Mouse (Mus musculus) MEL (cell line): ENCODE results near the gene Ppp1r15b. TPM values are rescaled to one million over a fixed set of nuclear protein-coding genes. Genes with fewer than 3 reads are reported as not detected.

Source experiments
- DNase-seq: peaks from one replicate; pipeline ENCODE4 v3.0.0; 2011; ENCODE audit warnings: low read depth, low spot score
- H3K27ac ChIP-seq: 2 replicates; pipeline ENCODE4 v1.5.1; 2012; ENCODE audit warnings: low read depth, mild to moderate bottlenecking, control low read depth, low read length, moderate library complexity; ENCODE audit not compliant: control insufficient read depth
- H3K27me3 ChIP-seq, 2 experiments: fragments of 150-350 bp in 1 of 2; sonication (generic) in 1 of 2; 2 replicates each; pipeline ENCODE4 v1.6.1; 2012; ENCODE audit warnings: low read length in 2 of 2, mild to moderate bottlenecking in 2 of 2, improper control_type of control experiment in 1 of 2, moderate library complexity in 1 of 2; ENCODE audit not compliant: insufficient read depth in 2 of 2, control insufficient read depth in 1 of 2
- H3K36me3 ChIP-seq, 2 experiments: 2 replicates each; pipeline ENCODE4 v1.6.1; 2012 to 2014; ENCODE audit warnings: low read length in 2 of 2, improper control_type of control experiment in 1 of 2, inconsistent platforms in 1 of 2, mild to moderate bottlenecking in 1 of 2; ENCODE audit not compliant: insufficient read depth in 2 of 2, control insufficient read depth in 1 of 2
- H3K4me1 ChIP-seq, 2 experiments: fragments of 150-350 bp in 1 of 2; sonication (generic) in 1 of 2; 2 replicates each; pipeline ENCODE4 v1.6.1; 2012; ENCODE audit warnings: low read length in 2 of 2, improper control_type of control experiment in 1 of 2, mild to moderate bottlenecking in 1 of 2; ENCODE audit not compliant: insufficient read depth in 2 of 2, control insufficient read depth in 1 of 2
- H3K4me3 ChIP-seq, 2 experiments: fragments of 150-350 bp in 1 of 2; sonication (generic) in 1 of 2; 2 replicates each; pipeline ENCODE4 v1.5.1; 2012; ENCODE audit warnings: low read depth in 2 of 2, low read length in 2 of 2, mild to moderate bottlenecking in 2 of 2, moderate library complexity in 2 of 2, control low read depth in 1 of 2, improper control_type of control experiment in 1 of 2; ENCODE audit not compliant: control insufficient read depth in 1 of 2, insufficient read depth in 1 of 2
- H3K79me2 ChIP-seq: 2 replicates; pipeline ENCODE4 v1.6.1; 2012; ENCODE audit warnings: mild to moderate bottlenecking, low read length, moderate library complexity; ENCODE audit not compliant: control insufficient read depth, poor library complexity, insufficient read depth
- H3K9ac ChIP-seq: 2 replicates; pipeline ENCODE4 v1.6.1; 2012; ENCODE audit warnings: low read depth, mild to moderate bottlenecking, control low read depth, low read length, moderate library complexity; ENCODE audit not compliant: control insufficient read depth, poor library complexity, severe bottlenecking
- H3K9me3 ChIP-seq: fragments of 150-350 bp; sonication (generic); replicated peaks from 2 replicates; pipeline ENCODE4 v1.6.1; 2012; ENCODE audit warnings: mild to moderate bottlenecking, low read length, improper control_type of control experiment, moderate library complexity; ENCODE audit not compliant: insufficient read depth
- BHLHE40 ChIP-seq: IDR thresholded peaks from 2 replicates; pipeline ENCODE4 v1.6.1; 2012; ENCODE audit warnings: low read depth, mild to moderate bottlenecking, inconsistent platforms, low read length, improper control_type of control experiment, borderline replicate concordance
- CHD1 ChIP-seq: IDR thresholded peaks from 2 replicates; pipeline ENCODE4 v1.6.1; 2012; ENCODE audit warnings: low read depth, mild to moderate bottlenecking, inconsistent platforms, low read length, improper control_type of control experiment
- EP300 ChIP-seq, 2 experiments: IDR thresholded peaks; 2 replicates each; pipeline ENCODE4 v1.6.1; 2011; ENCODE audit warnings: improper control_type of control experiment in 2 of 2, low read length in 2 of 2, low read depth in 1 of 2, mild to moderate bottlenecking in 1 of 2
- ETS1 ChIP-seq: IDR thresholded peaks from 2 replicates; pipeline ENCODE4 v1.6.1; 2012; ENCODE audit warnings: low read depth, mild to moderate bottlenecking, inconsistent platforms, low read length, improper control_type of control experiment, moderate library complexity
- GATA1 ChIP-seq: IDR thresholded peaks from 2 replicates; pipeline ENCODE4 v1.6.1; 2011; ENCODE audit warnings: low read depth, low read length, improper control_type of control experiment
- MAFK ChIP-seq: IDR thresholded peaks from 2 replicates; pipeline ENCODE4 v1.6.1; 2011; ENCODE audit warnings: low read depth, mild to moderate bottlenecking, low read length, improper control_type of control experiment, borderline replicate concordance
- MAX ChIP-seq: IDR thresholded peaks from 2 replicates; pipeline ENCODE4 v1.6.1; 2011; ENCODE audit warnings: low read length, improper control_type of control experiment
- MAZ ChIP-seq: IDR thresholded peaks from 2 replicates; pipeline ENCODE4 v1.6.1; 2012; ENCODE audit warnings: low read depth, mild to moderate bottlenecking, inconsistent platforms, low read length, improper control_type of control experiment
- MEF2A ChIP-seq: IDR thresholded peaks from 2 replicates; pipeline ENCODE4 v1.6.1; 2014; ENCODE audit warnings: low read depth, mild to moderate bottlenecking, inconsistent platforms, low read length, improper control_type of control experiment; ENCODE audit not compliant: poor library complexity, insufficient replicate concordance, severe bottlenecking; ENCODE audit errors: extremely low read depth
- MXI1 ChIP-seq: IDR thresholded peaks from 2 replicates; pipeline ENCODE4 v1.6.1; 2011; ENCODE audit warnings: mild to moderate bottlenecking, low read depth, low read length, improper control_type of control experiment
- MYB ChIP-seq: IDR thresholded peaks from 2 replicates; pipeline ENCODE4 v1.6.1; 2011; ENCODE audit warnings: mild to moderate bottlenecking, low read depth, low read length, improper control_type of control experiment
- MYC ChIP-seq: IDR thresholded peaks from 2 replicates; pipeline ENCODE4 v1.6.1; 2011; ENCODE audit warnings: low read depth, mild to moderate bottlenecking, low read length, improper control_type of control experiment, moderate library complexity
- NRF1 ChIP-seq: IDR thresholded peaks from 2 replicates; pipeline ENCODE4 v1.6.1; 2014; ENCODE audit warnings: low read depth, mild to moderate bottlenecking, inconsistent platforms, low read length, improper control_type of control experiment, moderate library complexity; ENCODE audit not compliant: poor library complexity, insufficient read depth, severe bottlenecking
- POLR2A ChIP-seq, 2 experiments: IDR thresholded peaks; 2 replicates each; pipeline ENCODE4 v1.6.1; 2011 to 2012; ENCODE audit warnings: low read length in 2 of 2, mild to moderate bottlenecking in 2 of 2, control low read depth in 1 of 2, improper control_type of control experiment in 1 of 2, low read depth in 1 of 2, moderate library complexity in 1 of 2; ENCODE audit not compliant: control insufficient read depth in 1 of 2, insufficient read depth in 1 of 2, poor library complexity in 1 of 2
- RCOR1 ChIP-seq: IDR thresholded peaks from 2 replicates; pipeline ENCODE4 v1.6.1; 2012; ENCODE audit warnings: low read depth, mild to moderate bottlenecking, inconsistent platforms, low read length, improper control_type of control experiment
- SIN3A ChIP-seq: IDR thresholded peaks from 2 replicates; pipeline ENCODE4 v1.6.1; 2012; ENCODE audit warnings: low read length, improper control_type of control experiment, inconsistent platforms
- SMC3 ChIP-seq: IDR thresholded peaks from 2 replicates; pipeline ENCODE4 v1.6.1; 2011; ENCODE audit warnings: low read depth, low read length, improper control_type of control experiment
- TAL1 ChIP-seq: IDR thresholded peaks from 2 replicates; pipeline ENCODE4 v1.6.1; 2012; ENCODE audit warnings: mild to moderate bottlenecking, inconsistent platforms, low read length, moderate library complexity, mixed read lengths
- TCF12 ChIP-seq: IDR thresholded peaks from 2 replicates; pipeline ENCODE4 v1.6.1; 2014; ENCODE audit warnings: low read depth, mild to moderate bottlenecking, inconsistent platforms, low read length, improper control_type of control experiment, moderate library complexity
- USF1 ChIP-seq: IDR thresholded peaks from 2 replicates; pipeline ENCODE4 v1.6.1; 2014; ENCODE audit warnings: low read depth, mild to moderate bottlenecking, inconsistent platforms, low read length, improper control_type of control experiment, moderate library complexity
- ZMIZ1 ChIP-seq: IDR thresholded peaks from 2 replicates; pipeline ENCODE4 v1.6.1; 2012; ENCODE audit warnings: low read depth, mild to moderate bottlenecking, inconsistent platforms, low read length, improper control_type of control experiment, moderate library complexity
- ZNF384 ChIP-seq: IDR thresholded peaks from 2 replicates; pipeline ENCODE4 v1.6.1; 2012; ENCODE audit warnings: low read depth, mild to moderate bottlenecking, inconsistent platforms, low read length, improper control_type of control experiment
- polyA plus RNA-seq, 2 experiments: library from polyadenylated mRNA; stranded (reverse) in 1 of 2; unstranded in 1 of 2; fragments of >175 nt in 1 of 2; fragments of >200 nt in 1 of 2; gene quantifications; 2 replicates each; pipeline versions ENCODE4 v1.2.1 to v1.2.4; 2012; ENCODE audit warnings: low replicate concordance in 2 of 2, low read depth in 1 of 2; ENCODE audit not compliant: insufficient read length in 2 of 2, insufficient read depth in 1 of 2, missing spikeins in 1 of 2
- total RNA-seq: library from RNA; depleted of rRNA; stranded (reverse); fragments of 300-350 nt; gene quantifications from 2 replicates; pipeline ENCODE4 v1.2.3, GENCODE M21; 2012

Gene Ppp1r15b
- total and polyA plus RNA-seq, 3 experiments, result 53.1 to 56.3 TPM; not detected in 1

- TF ChIP-seq BHLHE40 (no peak), POLR2A (IDR thresholded peaks at IDR 0.05; ENCODE audit: control insufficient read depth in 1 of 2, insufficient read depth in 1 of 2, low read depth in 1 of 2, low read length in 2 of 2, poor library complexity in 1 of 2) (peak in 1 of 2 experiments; percentile 65; a peak in 2 of 4 replicates), ZMIZ1 (no peak), TAL1 (no peak), NRF1 (0 out of 2 replicates have a peak, but pooled peaks have one; percentile 9), MXI1 (no peak; the same call in 1 of the 2 replicates), ZNF384 (no peak), ETS1 (peak; percentile 41; the same call in 1 of the 2 replicates), CHD1 (no peak)
Observed at GRCm38 (mm10) chr1:133118127-133118526, 12.8 kb upstream of the Ppp1r15b start (continued).

DNA sequence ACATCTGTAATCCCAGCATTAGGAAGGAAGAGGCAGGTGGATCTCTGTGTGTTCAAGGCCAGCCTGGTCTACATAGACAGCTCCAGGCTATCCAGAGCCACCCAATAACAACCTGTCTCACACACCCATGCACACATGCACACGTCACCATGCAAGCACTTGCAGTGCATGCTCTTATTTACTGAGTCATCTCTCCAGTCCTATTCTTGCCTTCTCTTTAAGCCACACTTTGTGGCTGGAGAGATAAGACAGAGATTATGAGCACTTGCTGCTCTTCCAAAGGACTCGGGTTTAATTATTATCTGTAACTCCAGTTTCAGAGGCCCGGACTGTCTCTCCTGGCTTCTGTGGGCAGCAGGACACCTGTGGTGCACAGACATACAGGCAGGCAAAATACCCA, 12.1 kb upstream of the Ppp1r15b start:
- peak overlapping the region; percentile 84 for H3K27ac ChIP-seq
- peaks cover 17 to 23% of the 10 kb centered on the region in 2 experiments for H3K4me1 ChIP-seq
- DNase-seq, result peak; percentile 87

More for the DNA sequence above, 12.1 kb upstream of the Ppp1r15b start:
- H3K4me3 ChIP-seq, result peak overlapping the region; percentile 4 to 18; a peak in 2 of 4 replicates
- no peaks in the 10 kb centered on the region for H3K9me3 ChIP-seq
- H3K79me2 ChIP-seq, result no peaks in the 10 kb centered on the region
- peaks cover 0 to 25% of the 10 kb centered on the region in 2 experiments; a peak in 2 of 4 replicates for H3K36me3 ChIP-seq
- TF ChIP-seq MAX, result peak; percentile 86
- peak; percentile 93 for TF ChIP-seq MXI1
- peak; percentile 96 for TF ChIP-seq GATA1
- TF ChIP-seq RCOR1, result peak; percentile 85
- TF ChIP-seq TAL1, result peak; percentile 81
- no peak for TF ChIP-seq MYB
- no peak for TF ChIP-seq MAZ
- peak; percentile 73; the same call in 1 of the 2 replicates for TF ChIP-seq BHLHE40
- peak; percentile 91 to 94 for TF ChIP-seq EP300 (IDR thresholded peaks at IDR 0.05; ENCODE audit: low read depth in 1 of 2, low read length in 2 of 2)
- TF ChIP-seq USF1, result no peak
- no peak for TF ChIP-seq SMC3
- TF ChIP-seq MEF2A, result peak; percentile 67; the same call in 1 of the 2 replicates
- TF ChIP-seq TCF12, result peak; percentile 92
- no peak for TF ChIP-seq CHD1
- peak; percentile 72; the same call in 1 of the 2 replicates for TF ChIP-seq MAFK
- peak; percentile 82 for TF ChIP-seq SIN3A
- TF ChIP-seq ETS1, result peak; percentile 96
- peak; percentile 92; the same call in 1 of the 2 replicates for TF ChIP-seq MYC
- TF ChIP-seq, all 39 proteins: peak for 13
- Histone ChIP-seq H3K9ac (no peak overlapping the region), H3K27me3 (no peaks in the 10 kb centered on the region)
